Mouse (Mus musculus): ENCODE measurements around the gene P4ha1. TPM values are rescaled to one million over a fixed set of nuclear protein-coding genes. Genes with fewer than 3 reads are reported as not detected.

Gene P4ha1
- polyA plus RNA-seq, 1 experiment from 2014 or later: 17.9 TPM

- no peak for ATAC-seq (ENCODE audit: low FRiP score, low TSS enrichment)
- 45% methylated on average over 4 of the region's 4 CpGs for WGBS
- DNase-seq (ENCODE audit: low spot score): no peak
Measured at GRCm38 (mm10) chr10:59334899-59335798, 12.1 kb downstream of the P4ha1 start.

GRCm38 (mm10) chr10:59336124-59336523, 13.0 kb downstream of the P4ha1 start:
- WGBS: 77% methylated on average over 2 of the region's 2 CpGs
- H3K4me2 ChIP-seq (replicated peaks; ENCODE audit: low read depth): no peak overlapping the region
- ATAC-seq (ENCODE audit: low FRiP score, low TSS enrichment): no peak
- no peak overlapping the region for H3K4me3 ChIP-seq (ENCODE audit: low read depth, low read length)
- H3K27me3 ChIP-seq (ENCODE audit: control insufficient read depth, insufficient read depth, low read length): no peaks in the 10 kb centered on the region
- peaks cover 3% of the 10 kb centered on the region for H3K4me1 ChIP-seq (replicated peaks; ENCODE audit: control insufficient read depth, insufficient read depth)
- H3K9me3 ChIP-seq (ENCODE audit: control insufficient read depth, low read length): no peaks in the 10 kb centered on the region
- H3K27ac ChIP-seq (replicated peaks): no peak overlapping the region
- no peak for TF ChIP-seq EP300 (optimal IDR thresholded peaks at IDR 0.05)
- TF ChIP-seq CTCF (IDR thresholded peaks at IDR 0.05; ENCODE audit: low read depth): no peak
- H3K9ac ChIP-seq (ENCODE audit: low read length): no peak overlapping the region
- H3K36me3 ChIP-seq (ENCODE audit: control insufficient read depth, insufficient read depth, low read length): peaks cover 5% of the 10 kb centered on the region
- no peak for DNase-seq (ENCODE audit: low spot score)

More at GRCm38 (mm10) chr10:59334899-59335798, 12.1 kb downstream of the P4ha1 start:
- TF ChIP-seq EP300 (optimal IDR thresholded peaks at IDR 0.05): no peak
- no peak for TF ChIP-seq CTCF (IDR thresholded peaks at IDR 0.05; ENCODE audit: low read depth)
- no peaks in the 10 kb centered on the region for H3K27me3 ChIP-seq (ENCODE audit: control insufficient read depth, insufficient read depth, low read length)
- H3K9ac ChIP-seq (ENCODE audit: low read length): no peak overlapping the region
- peaks cover 3% of the 10 kb centered on the region for H3K4me1 ChIP-seq (replicated peaks; ENCODE audit: control insufficient read depth, insufficient read depth)
- H3K4me3 ChIP-seq (ENCODE audit: low read depth, low read length): no peak overlapping the region
- H3K4me2 ChIP-seq (replicated peaks; ENCODE audit: low read depth): no peak overlapping the region
- H3K27ac ChIP-seq (replicated peaks): 0 out of 2 replicates have a peak overlapping the region, but pooled peaks have one; percentile 25
- peaks cover 5% of the 10 kb centered on the region for H3K36me3 ChIP-seq (ENCODE audit: control insufficient read depth, insufficient read depth, low read length)
- no peaks in the 10 kb centered on the region for H3K9me3 ChIP-seq (ENCODE audit: control insufficient read depth, low read length)

GRCm38 (mm10) chr10:59346560-59346959, 23.5 kb downstream of the P4ha1 start:
- H3K27me3 ChIP-seq (ENCODE audit: control insufficient read depth, insufficient read depth, low read length): no peaks in the 10 kb centered on the region
- no peak overlapping the region for H3K4me2 ChIP-seq (replicated peaks; ENCODE audit: low read depth)
- H3K4me3 ChIP-seq (ENCODE audit: low read depth, low read length): no peak overlapping the region
- H3K4me1 ChIP-seq (replicated peaks; ENCODE audit: control insufficient read depth, insufficient read depth): no peaks in the 10 kb centered on the region
- 97% methylated on average over 2 of the region's 2 CpGs for WGBS
- H3K9me3 ChIP-seq (ENCODE audit: control insufficient read depth, low read length): no peaks in the 10 kb centered on the region
- H3K27ac ChIP-seq (replicated peaks): no peak overlapping the region
- H3K36me3 ChIP-seq (ENCODE audit: control insufficient read depth, insufficient read depth, low read length): peaks cover 20% of the 10 kb centered on the region
- DNase-seq (ENCODE audit: low spot score) (no peak), ATAC-seq (ENCODE audit: low FRiP score, low TSS enrichment) (no peak)
- H3K9ac ChIP-seq (ENCODE audit: low read length): no peak overlapping the region
- TF ChIP-seq EP300 (optimal IDR thresholded peaks at IDR 0.05): no peak
- no peak for TF ChIP-seq CTCF (IDR thresholded peaks at IDR 0.05; ENCODE audit: low read depth)

GRCm38 (mm10) chr10:59348200-59348599, 25.1 kb downstream of the P4ha1 start:
- no peak for ATAC-seq (ENCODE audit: low FRiP score, low TSS enrichment)
- H3K27me3 ChIP-seq (ENCODE audit: control insufficient read depth, insufficient read depth, low read length): no peaks in the 10 kb centered on the region

GRCm38 (mm10) chr10:59349536-59349935, 26.4 kb downstream of the P4ha1 start:
- Histone ChIP-seq H3K4me3 (ENCODE audit: low read depth, low read length) (no peak overlapping the region), H3K9me3 (ENCODE audit: control insufficient read depth, low read length) (no peaks in the 10 kb centered on the region), H3K4me2 (replicated peaks; ENCODE audit: low read depth) (no peak overlapping the region), H3K27ac (replicated peaks) (no peak overlapping the region), H3K9ac (ENCODE audit: low read length) (no peak overlapping the region), H3K4me1 (replicated peaks; ENCODE audit: control insufficient read depth, insufficient read depth) (no peaks in the 10 kb centered on the region), H3K27me3 (ENCODE audit: control insufficient read depth, insufficient read depth, low read length) (no peaks in the 10 kb centered on the region), H3K36me3 (ENCODE audit: control insufficient read depth, insufficient read depth, low read length) (peaks cover 20% of the 10 kb centered on the region)
- no peak for ATAC-seq (ENCODE audit: low FRiP score, low TSS enrichment)
- 92% methylated on average over 2 of the region's 2 CpGs for WGBS
- DNase-seq (ENCODE audit: low spot score): no peak
- TF ChIP-seq EP300 (optimal IDR thresholded peaks at IDR 0.05): no peak
- no peak for TF ChIP-seq CTCF (IDR thresholded peaks at IDR 0.05; ENCODE audit: low read depth)

More at GRCm38 (mm10) chr10:59348200-59348599, 25.1 kb downstream of the P4ha1 start:
- no peak overlapping the region for H3K27ac ChIP-seq (replicated peaks)
- no peak for TF ChIP-seq CTCF (IDR thresholded peaks at IDR 0.05; ENCODE audit: low read depth)
- no peak for TF ChIP-seq EP300 (optimal IDR thresholded peaks at IDR 0.05)
- peaks cover 20% of the 10 kb centered on the region for H3K36me3 ChIP-seq (ENCODE audit: control insufficient read depth, insufficient read depth, low read length)
- H3K9me3 ChIP-seq (ENCODE audit: control insufficient read depth, low read length): no peaks in the 10 kb centered on the region
- no peak overlapping the region for H3K4me3 ChIP-seq (ENCODE audit: low read depth, low read length)
- no peak overlapping the region for H3K4me2 ChIP-seq (replicated peaks; ENCODE audit: low read depth)
- WGBS: 91% methylated on average over 9 of the region's 9 CpGs
- H3K9ac ChIP-seq (ENCODE audit: low read length): no peak overlapping the region
- DNase-seq (ENCODE audit: low spot score): no peak
- no peaks in the 10 kb centered on the region for H3K4me1 ChIP-seq (replicated peaks; ENCODE audit: control insufficient read depth, insufficient read depth)

- H3K27me3 ChIP-seq (ENCODE audit: control insufficient read depth, insufficient read depth, low read length): no peaks in the 10 kb centered on the region
- TF ChIP-seq CTCF (IDR thresholded peaks at IDR 0.05; ENCODE audit: low read depth): peak; percentile 53
- TF ChIP-seq EP300 (optimal IDR thresholded peaks at IDR 0.05): no peak
- WGBS: 52% methylated on average over 1 of the region's 1 CpGs
- H3K36me3 ChIP-seq (ENCODE audit: control insufficient read depth, insufficient read depth, low read length): peaks cover 17% of the 10 kb centered on the region
- DNase-seq (ENCODE audit: low spot score) (no peak), ATAC-seq (ENCODE audit: low FRiP score, low TSS enrichment) (no peak)
- no peaks in the 10 kb centered on the region for H3K9me3 ChIP-seq (ENCODE audit: control insufficient read depth, low read length)
- no peaks in the 10 kb centered on the region for H3K4me1 ChIP-seq (replicated peaks; ENCODE audit: control insufficient read depth, insufficient read depth)
- H3K4me3 ChIP-seq (ENCODE audit: low read depth, low read length): no peak overlapping the region
- no peak overlapping the region for H3K4me2 ChIP-seq (replicated peaks; ENCODE audit: low read depth)
- H3K27ac ChIP-seq (replicated peaks): no peak overlapping the region
- H3K9ac ChIP-seq (ENCODE audit: low read length): no peak overlapping the region
Measured at GRCm38 (mm10) chr10:59353065-59353464, 30.0 kb downstream of the P4ha1 start.

Measured in stomach, postnatal 0 days (tissue).